Mouse (Mus musculus): ENCODE measurements around the gene C4b.
"Not testable (repeated sequence)": the region's sequence is repeated elsewhere in the genome, so short reads cannot be mapped to it uniquely, and the experiment has no call there.

DNA sequence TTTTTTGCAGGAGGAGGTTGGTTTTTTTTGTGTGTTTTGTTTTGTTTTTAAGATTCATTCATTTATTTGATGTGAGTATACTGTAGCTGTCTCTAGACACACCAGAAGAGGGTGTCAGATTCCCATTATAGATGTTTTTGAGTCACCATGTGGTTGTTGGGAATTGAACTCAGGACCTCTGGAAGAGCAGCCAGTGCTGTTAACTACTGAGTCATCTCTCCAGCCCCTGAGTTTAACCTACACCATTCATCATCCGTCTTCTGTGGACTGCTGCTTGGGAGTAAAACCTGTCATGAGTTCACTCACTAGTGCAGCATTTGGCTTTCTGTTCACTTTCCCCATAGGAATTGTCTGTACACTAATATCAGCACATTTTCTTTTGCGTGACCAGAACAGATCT, 37.2 kb downstream of the C4b start:
- not testable (repeated sequence) for TF ChIP-seq ELF1 (IDR thresholded peaks at IDR 0.05; ENCODE audit: low read depth, low read length); MAFK (IDR thresholded peaks at IDR 0.05; ENCODE audit: insufficient replicate concordance, low read length); MYC (IDR thresholded peaks at IDR 0.05; ENCODE audit: low read depth, low read length); POLR2A (IDR thresholded peaks at IDR 0.05; ENCODE audit: low read depth, low read length); HCFC1 (IDR thresholded peaks at IDR 0.05; ENCODE audit: low read depth, low read length); MXI1 (IDR thresholded peaks at IDR 0.05; ENCODE audit: low read depth, low read length); EP300 (IDR thresholded peaks at IDR 0.05; ENCODE audit: low read length); CTCF (conservative IDR thresholded peaks at IDR 0.05 in 1 of 2, IDR thresholded peaks at IDR 0.05 in 1 of 2; ENCODE audit: low read depth in 2 of 2, low read length in 2 of 2); TBP (conservative IDR thresholded peaks at IDR 0.05; ENCODE audit: low read depth, low read length); ZNF384 (IDR thresholded peaks at IDR 0.05; ENCODE audit: low read depth, low read length); RCOR1 (conservative IDR thresholded peaks at IDR 0.05; ENCODE audit: low read depth, low read length); ZMIZ1 (IDR thresholded peaks at IDR 0.05; ENCODE audit: low read depth, low read length)

Measured in CH12.LX (cell line).